Mouse (Mus musculus) midbrain, embryonic 16.5 days (tissue): Measurements from ENCODE around the gene Chrna9. TPM values are rescaled to one million over a fixed set of nuclear protein-coding genes. Genes with fewer than 3 reads are reported as not detected.

ENCODE experiments used
- ATAC-seq: fragments of 200-750 bp; cut with Nextera tagmentation; 2 replicates; pipeline ENCODE4 v1.8.0; 2017; ENCODE audit warnings: moderate TSS enrichment
- H3K27ac ChIP-seq: fragments of 300-500 bp; sonication (generic); 2 replicates; pipeline ENCODE4 v1.5.1; 2014; ENCODE audit warnings: mild to moderate bottlenecking, low read length, mixed read lengths
- H3K27me3 ChIP-seq: fragments of 300-500 bp; sonication (generic); 2 replicates; pipeline ENCODE4 v1.6.1; 2014; ENCODE audit warnings: low read depth, low read length, mixed read lengths; ENCODE audit not compliant: control insufficient read depth, insufficient read depth
- H3K36me3 ChIP-seq: fragments of 300-500 bp; sonication (generic); 2 replicates; pipeline ENCODE4 v1.6.1; 2014; ENCODE audit warnings: mild to moderate bottlenecking, low read length, moderate library complexity, mixed read lengths; ENCODE audit not compliant: control insufficient read depth, insufficient read depth
- H3K4me1 ChIP-seq: fragments of 300-500 bp; sonication (generic); 2 replicates; pipeline ENCODE4 v1.6.1; 2014; ENCODE audit warnings: mild to moderate bottlenecking, low read length, mixed read lengths; ENCODE audit not compliant: control insufficient read depth, insufficient read depth
- H3K4me2 ChIP-seq: fragments of 300-500 bp; sonication (generic); 2 replicates; pipeline ENCODE4 v1.6.1; 2014; ENCODE audit warnings: mild to moderate bottlenecking, low read length, mixed read lengths
- H3K4me3 ChIP-seq: fragments of 300-500 bp; sonication (generic); 2 replicates; pipeline ENCODE4 v1.5.1; 2014; ENCODE audit warnings: low read depth, mild to moderate bottlenecking, low read length, moderate library complexity, mixed read lengths
- H3K9ac ChIP-seq: fragments of 300-500 bp; sonication (generic); 2 replicates; pipeline ENCODE4 v1.6.1; 2014; ENCODE audit warnings: low read depth, low read length, mixed read lengths
- H3K9me3 ChIP-seq: fragments of 300-500 bp; sonication (generic); replicated peaks from 2 replicates; pipeline ENCODE4 v1.6.1; 2014; ENCODE audit warnings: mild to moderate bottlenecking, low read length, mixed read lengths; ENCODE audit not compliant: control insufficient read depth, poor library complexity, severe bottlenecking
- WGBS: fragments of 180-500 bp; shearing (Covaris S2); extraction: QIAGEN DNeasy Blood & Tissue Kit; methylation state at CpG from one replicate; pipeline ENCODE4 v1.1.7; 2014; 5-methylcytosine and 5-hydroxymethylcytosine counted together
- microRNA-seq: library from miRNA; unstranded; fragments of <30 nt; microRNA quantifications from one replicate; pipeline ENCODE4, GENCODE M21; 2017
- polyA plus RNA-seq: library from polyadenylated mRNA; unstranded; fragments of >200 nt; fragmentation: Nextera tagmentation; extraction: Ambion mirVana; gene quantifications from 2 replicates; pipeline ENCODE4 v1.2.1, GENCODE M21; 2015

The Chrna9 gene
- polyA plus RNA-seq, 1 experiment from 2014 or later = not detected

- H3K9ac ChIP-seq = no peak overlapping the region
- H3K4me2 ChIP-seq = no peak overlapping the region
- no peaks in the 10 kb centered on the region for H3K27me3 ChIP-seq
- 52% methylated on average over 16 of the region's 16 CpGs for WGBS
- no peak for ATAC-seq
- no peak overlapping the region for H3K27ac ChIP-seq
- H3K36me3 ChIP-seq = no peaks in the 10 kb centered on the region
- H3K4me1 ChIP-seq = no peaks in the 10 kb centered on the region
- no peak overlapping the region for H3K4me3 ChIP-seq
- no peaks in the 10 kb centered on the region for H3K9me3 ChIP-seq
Observed at GRCm38 (mm10) chr5:66005041-66005678, 70.4 kb downstream of the Chrna9 start.

GRCm38 (mm10) chr5:66008245-66008967 lies 73.7 kb downstream of the Chrna9 start:
- Histone ChIP-seq H3K9me3 (no peaks in the 10 kb centered on the region), H3K4me2 (no peak overlapping the region), H3K4me1 (no peaks in the 10 kb centered on the region), H3K9ac (no peak overlapping the region), H3K27ac (no peak overlapping the region), H3K27me3 (no peaks in the 10 kb centered on the region), H3K4me3 (no peak overlapping the region), H3K36me3 (no peaks in the 10 kb centered on the region)
- ATAC-seq = no peak
- 91% methylated on average over 15 of the region's 15 CpGs for WGBS

GRCm38 (mm10) chr5:66013999-66014398 lies 79.3 kb downstream of the Chrna9 start:
- Histone ChIP-seq H3K9me3 (no peaks in the 10 kb centered on the region), H3K27me3 (no peaks in the 10 kb centered on the region), H3K36me3 (no peaks in the 10 kb centered on the region), H3K4me2 (no peak overlapping the region), H3K4me3 (no peak overlapping the region), H3K4me1 (no peaks in the 10 kb centered on the region), H3K27ac (no peak overlapping the region), H3K9ac (no peak overlapping the region)
- 82% methylated on average over 3 of the region's 3 CpGs for WGBS
- ATAC-seq = no peak

GRCm38 (mm10) chr5:66014437-66014836 lies 79.7 kb downstream of the Chrna9 start:
- no peak overlapping the region for H3K4me3 ChIP-seq
- WGBS = 94% methylated on average over 2 of the region's 2 CpGs
- H3K4me1 ChIP-seq = no peaks in the 10 kb centered on the region
- no peaks in the 10 kb centered on the region for H3K27me3 ChIP-seq
- H3K4me2 ChIP-seq = no peak overlapping the region
- H3K9me3 ChIP-seq = no peaks in the 10 kb centered on the region
- no peak for ATAC-seq
- H3K9ac ChIP-seq = no peak overlapping the region
- H3K36me3 ChIP-seq = no peaks in the 10 kb centered on the region
- H3K27ac ChIP-seq = no peak overlapping the region

- Histone ChIP-seq H3K27ac (no peak overlapping the region), H3K9ac (no peak overlapping the region), H3K9me3 (no peaks in the 10 kb centered on the region), H3K27me3 (no peaks in the 10 kb centered on the region), H3K4me1 (no peaks in the 10 kb centered on the region), H3K36me3 (no peaks in the 10 kb centered on the region), H3K4me3 (no peak overlapping the region), H3K4me2 (no peak overlapping the region)
- no peak for ATAC-seq
- 97% methylated on average over 2 of the region's 2 CpGs for WGBS
Observed at GRCm38 (mm10) chr5:66015449-66015961, 80.8 kb downstream of the Chrna9 start.

GRCm38 (mm10) chr5:66026796-66027195 lies 92.1 kb downstream of the Chrna9 start:
- Histone ChIP-seq H3K27ac (no peak overlapping the region), H3K27me3 (no peaks in the 10 kb centered on the region), H3K36me3 (no peaks in the 10 kb centered on the region), H3K9ac (no peak overlapping the region), H3K4me3 (no peak overlapping the region), H3K4me2 (no peak overlapping the region), H3K9me3 (0 out of 2 replicates have a peak, but pooled peaks cover 5% of the 10 kb centered on the region), H3K4me1 (no peaks in the 10 kb centered on the region)
- WGBS = 97% methylated on average over 31 of the region's 31 CpGs
- ATAC-seq = no peak

Small RNAs within 50 kb of the gene (microRNA-seq; reads per million reads assigned to microRNA genes)
- not detected for gene Gm25952

Other genes starting within 250 kb of the Chrna9 start
- gene Pds5a, start 236.6 kb upstream of the Chrna9 start, polyA plus RNA-seq = 35.8 and 45.4 TPM in 2 replicates
- 14.2 and 19.0 TPM in 2 replicates for gene N4bp2, start 171.4 kb upstream of the Chrna9 start, polyA plus RNA-seq
- gene Rhoh, start 73.7 kb upstream of the Chrna9 start, polyA plus RNA-seq = 0.34 and 0.73 TPM in 2 replicates
- gene 9130230L23Rik, start 69.4 kb downstream of the Chrna9 start, polyA plus RNA-seq = not detected in 2 replicates
- 1.9 and 3.3 TPM in 2 replicates for gene Rbm47, start 238.2 kb downstream of the Chrna9 start, polyA plus RNA-seq